Mouse (Mus musculus): Measurements from ENCODE around the gene Zdhhc1.
A peak's percentile ranks its signal among the peaks of the same experiment; 100 is the strongest.

DNA sequence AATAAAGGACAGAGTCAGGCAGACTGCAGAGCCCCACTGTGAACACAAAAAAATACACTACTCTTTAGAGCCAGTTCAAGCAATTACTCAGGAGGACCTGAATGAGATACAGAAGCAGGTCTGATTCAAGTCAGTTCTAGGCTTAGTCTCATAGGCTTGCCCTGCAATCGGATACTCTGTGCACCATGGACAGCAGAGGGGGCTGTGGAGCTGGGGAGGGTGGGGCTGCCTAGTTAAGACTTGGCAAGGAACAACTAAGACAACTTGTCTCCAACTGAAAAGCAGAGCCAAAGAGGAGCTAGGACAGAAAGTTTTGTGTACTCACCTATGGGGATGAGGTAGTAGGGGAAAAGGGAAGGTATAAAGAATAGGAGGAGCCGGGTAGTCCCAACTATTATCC lies 35.1 kb upstream of the Zdhhc1 start:
- TF ChIP-seq CTCF (IDR thresholded peaks at IDR 0.05; ENCODE audit: borderline replicate concordance, insufficient read depth, low read length) (peak; percentile 37; the same call in 1 of the 2 replicates), POLR2A (IDR thresholded peaks at IDR 0.05; ENCODE audit: low read depth, low read length) (no peak)
